Mouse (Mus musculus) embryonic fibroblast, embryonic 13.5 days (primary cell): ENCODE results near the gene Myom3.

Source experiments
- CTCF ChIP-seq: IDR thresholded peaks from 2 replicates; pipeline ENCODE4 v1.5.1; 2011; ENCODE audit warnings: mild to moderate bottlenecking, control low read depth, low read length, moderate library complexity, borderline replicate concordance; ENCODE audit not compliant: insufficient read depth
- POLR2A ChIP-seq: IDR thresholded peaks from 2 replicates; pipeline ENCODE4 v1.6.1; 2011; ENCODE audit warnings: low read depth, mild to moderate bottlenecking, control low read depth, low read length, moderate library complexity

DNA sequence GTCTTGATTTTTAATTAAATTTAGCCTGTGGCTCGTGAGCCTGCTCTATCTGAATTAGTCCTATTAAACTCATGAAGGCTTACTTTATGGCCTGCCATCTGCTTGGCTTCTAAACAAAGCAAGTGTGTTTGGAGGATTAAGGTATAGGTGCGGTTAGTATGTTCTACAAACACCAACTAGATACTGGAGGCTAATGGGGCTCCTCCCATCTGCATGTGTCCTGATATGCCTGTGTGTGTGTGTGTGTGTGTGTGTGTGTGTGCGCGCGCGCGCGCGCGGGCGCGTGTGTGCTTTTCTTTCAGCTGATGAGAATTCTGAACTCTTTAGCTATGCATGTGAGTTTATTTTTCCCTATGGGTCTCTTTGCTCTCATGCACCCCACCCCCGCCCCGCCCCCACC, 19.8 kb upstream of the Myom3 start:
- TF ChIP-seq CTCF (no peak), POLR2A (no peak)
